Mouse (Mus musculus): ENCODE results near the gene Ski. TPM values are rescaled to one million over a fixed set of nuclear protein-coding genes. Genes with fewer than 3 reads are reported as not detected.

Ski gene
- polyA plus RNA-seq, 1 experiment from 2014 or later = 21.0 TPM

DNA sequence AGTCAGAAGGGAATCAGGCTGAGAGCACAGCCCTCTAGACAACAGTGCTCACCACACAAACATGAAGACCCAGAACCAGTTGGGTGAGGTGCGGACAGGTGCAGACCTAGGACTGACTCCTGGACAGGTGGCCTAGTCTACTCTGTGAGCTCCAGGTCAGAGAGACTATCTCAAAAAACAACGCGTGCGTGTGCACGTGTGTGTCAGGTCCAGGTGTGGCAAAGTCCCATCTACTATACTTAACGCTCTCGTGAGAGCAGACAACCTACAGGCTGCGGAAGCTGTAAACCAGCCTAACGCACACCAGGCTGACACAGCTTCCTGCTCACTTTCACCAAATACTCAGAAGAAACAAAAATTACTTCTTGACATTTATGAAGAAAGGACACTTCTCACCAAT lies 27.2 kb downstream of the Ski start:
- H3K4me1 ChIP-seq (replicated peaks; ENCODE audit: control insufficient read depth, insufficient read depth, low read length) = peaks cover 8% of the 10 kb centered on the region
- ATAC-seq (ENCODE audit: low FRiP score) = no peak

DNA sequence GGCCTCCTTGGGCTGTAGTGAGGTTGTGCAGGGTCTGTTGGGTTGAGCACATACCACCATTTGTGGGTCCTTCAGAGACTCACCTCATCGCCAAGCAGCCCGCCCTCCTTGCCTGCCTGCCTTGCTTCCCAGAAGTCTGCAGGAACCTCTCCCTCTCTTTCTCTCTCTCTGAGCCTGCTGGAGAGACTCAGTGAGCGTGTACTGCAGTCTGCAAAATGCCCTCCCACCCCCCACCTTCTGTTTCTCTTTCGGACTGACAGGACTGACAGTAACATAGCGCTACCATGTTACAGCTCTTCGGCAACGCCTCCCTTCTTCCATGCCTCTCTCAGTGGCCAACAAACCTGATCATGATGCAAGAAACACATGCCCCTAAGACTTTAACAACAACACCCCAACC lies 32.1 kb downstream of the Ski start:
- Histone ChIP-seq H3K9me3 (ENCODE audit: control insufficient read depth, low read length) (no peaks in the 10 kb centered on the region), H3K4me2 (replicated peaks; ENCODE audit: low read depth, low read length) (no peak overlapping the region), H3K9ac (ENCODE audit: low read depth, low read length) (no peak overlapping the region; the same call in 1 of the 2 replicates), H3K36me3 (ENCODE audit: control insufficient read depth, insufficient read depth, low read length) (no peaks in the 10 kb centered on the region), H3K27ac (ENCODE audit: low read depth, low read length) (peak overlapping the region; percentile 61), H3K4me1 (replicated peaks; ENCODE audit: control insufficient read depth, insufficient read depth, low read length) (peaks cover 29% of the 10 kb centered on the region), H3K4me3 (ENCODE audit: low read depth, low read length) (no peak overlapping the region), H3K27me3 (ENCODE audit: control insufficient read depth, insufficient read depth, low read length) (no peaks in the 10 kb centered on the region)
- DNase-seq (ENCODE audit: low spot score) (no peak), ATAC-seq (ENCODE audit: low FRiP score) (no peak)
- WGBS = 37% methylated on average over 7 of the region's 7 CpGs

More for the DNA sequence above, 27.2 kb downstream of the Ski start:
- Histone ChIP-seq H3K9ac (ENCODE audit: low read depth, low read length) (no peak overlapping the region), H3K27ac (ENCODE audit: low read depth, low read length) (no peak overlapping the region), H3K4me3 (ENCODE audit: low read depth, low read length) (no peak overlapping the region), H3K4me2 (replicated peaks; ENCODE audit: low read depth, low read length) (no peak overlapping the region), H3K9me3 (ENCODE audit: control insufficient read depth, low read length) (no peaks in the 10 kb centered on the region), H3K27me3 (ENCODE audit: control insufficient read depth, insufficient read depth, low read length) (no peaks in the 10 kb centered on the region), H3K36me3 (ENCODE audit: control insufficient read depth, insufficient read depth, low read length) (no peaks in the 10 kb centered on the region)
- no peak for DNase-seq (ENCODE audit: low spot score)
- 96% methylated on average over 9 of the region's 9 CpGs for WGBS

DNA sequence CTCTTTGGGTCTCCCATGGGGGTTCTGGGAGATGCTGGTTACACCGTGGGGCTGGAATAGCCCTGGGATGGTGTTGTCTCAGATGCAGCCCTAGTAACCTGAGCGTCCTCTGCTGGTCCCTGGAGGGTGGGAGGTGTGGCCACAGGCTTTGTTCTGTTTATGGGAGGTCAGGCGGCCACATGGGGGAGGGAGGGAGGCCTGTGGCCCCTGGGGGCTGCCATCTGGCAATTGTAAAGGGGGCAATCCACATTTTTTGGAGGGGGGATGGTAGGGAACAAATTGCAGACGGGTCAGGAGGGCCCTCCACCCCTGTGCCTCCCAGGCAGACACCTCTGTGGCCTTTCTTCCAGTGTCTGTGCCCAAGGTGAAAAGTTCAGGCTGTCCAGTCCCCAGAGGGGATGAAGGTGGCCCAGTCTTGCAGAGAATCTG lies 32.7 kb downstream of the Ski start:
- Histone ChIP-seq H3K27me3 (ENCODE audit: control insufficient read depth, insufficient read depth, low read length) (no peaks in the 10 kb centered on the region), H3K4me1 (replicated peaks; ENCODE audit: control insufficient read depth, insufficient read depth, low read length) (peaks cover 29% of the 10 kb centered on the region), H3K9me3 (ENCODE audit: control insufficient read depth, low read length) (no peaks in the 10 kb centered on the region), H3K36me3 (ENCODE audit: control insufficient read depth, insufficient read depth, low read length) (no peaks in the 10 kb centered on the region), H3K9ac (ENCODE audit: low read depth, low read length) (no peak overlapping the region; the same call in 1 of the 2 replicates), H3K4me3 (ENCODE audit: low read depth, low read length) (no peak overlapping the region), H3K4me2 (replicated peaks; ENCODE audit: low read depth, low read length) (no peak overlapping the region), H3K27ac (ENCODE audit: low read depth, low read length) (peak overlapping the region; percentile 61)
- ATAC-seq (ENCODE audit: low FRiP score) (peak; percentile 55), DNase-seq (ENCODE audit: low spot score) (peak; percentile 54)
- WGBS = 0% methylated on average over 4 of the region's 4 CpGs

DNA sequence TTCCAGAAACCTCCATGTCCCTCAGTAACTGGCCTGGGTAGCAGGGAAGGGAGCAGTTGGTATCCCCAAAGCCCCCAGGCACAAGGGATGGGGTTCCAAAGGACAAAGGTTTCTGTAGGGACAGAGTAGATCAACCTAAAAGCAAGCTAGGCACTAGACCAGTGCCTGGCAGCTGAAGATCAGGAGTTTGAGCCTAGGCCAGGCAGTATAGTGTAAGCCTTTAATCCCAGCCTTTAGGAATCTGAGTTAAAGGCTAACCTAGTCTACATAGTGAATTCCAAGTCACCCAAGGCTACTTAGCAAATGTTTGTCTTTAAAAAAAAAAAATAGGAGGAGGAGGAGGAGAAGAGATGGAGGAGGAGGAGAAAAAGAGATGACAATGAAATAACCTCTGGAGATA lies 33.6 kb downstream of the Ski start:
- ATAC-seq (ENCODE audit: low FRiP score) = no peak
- H3K36me3 ChIP-seq (ENCODE audit: control insufficient read depth, insufficient read depth, low read length) = no peaks in the 10 kb centered on the region
- no peak for DNase-seq (ENCODE audit: low spot score)
- H3K4me2 ChIP-seq (replicated peaks; ENCODE audit: low read depth, low read length) = no peak overlapping the region
- 0 out of 2 replicates have a peak overlapping the region, but pooled peaks have one; percentile 61 for H3K27ac ChIP-seq (ENCODE audit: low read depth, low read length)
- no peak overlapping the region for H3K9ac ChIP-seq (ENCODE audit: low read depth, low read length)
- no peaks in the 10 kb centered on the region for H3K9me3 ChIP-seq (ENCODE audit: control insufficient read depth, low read length)
- H3K4me3 ChIP-seq (ENCODE audit: low read depth, low read length) = no peak overlapping the region
- H3K27me3 ChIP-seq (ENCODE audit: control insufficient read depth, insufficient read depth, low read length) = no peaks in the 10 kb centered on the region
- H3K4me1 ChIP-seq (replicated peaks; ENCODE audit: control insufficient read depth, insufficient read depth, low read length) = peaks cover 29% of the 10 kb centered on the region

DNA sequence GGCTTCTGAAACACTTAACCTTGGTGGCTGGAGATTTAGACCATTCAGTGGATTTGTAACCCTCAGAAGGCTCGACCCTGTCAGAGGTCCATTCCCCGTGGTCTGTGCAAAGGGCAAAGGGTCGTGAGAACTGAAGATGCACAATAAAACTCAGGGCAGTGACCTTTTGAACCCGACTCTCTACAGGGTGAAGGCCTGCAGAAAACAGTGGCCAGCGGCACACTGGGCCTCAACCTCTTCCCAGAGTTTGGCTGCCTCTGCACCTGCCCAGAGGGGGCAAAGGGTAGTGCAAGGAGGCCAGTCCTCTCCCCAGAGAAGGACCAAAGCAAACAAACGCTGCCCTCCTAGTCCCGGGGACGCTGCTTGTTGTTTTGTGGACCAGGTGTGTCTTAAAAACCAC lies 34.1 kb downstream of the Ski start:
- DNase-seq (ENCODE audit: low spot score) (no peak), ATAC-seq (ENCODE audit: low FRiP score) (no peak)
- Histone ChIP-seq H3K9me3 (ENCODE audit: control insufficient read depth, low read length) (no peaks in the 10 kb centered on the region), H3K4me3 (ENCODE audit: low read depth, low read length) (no peak overlapping the region), H3K4me1 (replicated peaks; ENCODE audit: control insufficient read depth, insufficient read depth, low read length) (peaks cover 29% of the 10 kb centered on the region), H3K27me3 (ENCODE audit: control insufficient read depth, insufficient read depth, low read length) (no peaks in the 10 kb centered on the region), H3K9ac (ENCODE audit: low read depth, low read length) (no peak overlapping the region), H3K36me3 (ENCODE audit: control insufficient read depth, insufficient read depth, low read length) (no peaks in the 10 kb centered on the region), H3K4me2 (replicated peaks; ENCODE audit: low read depth, low read length) (no peak overlapping the region), H3K27ac (ENCODE audit: low read depth, low read length) (no peak overlapping the region)
- 6% methylated on average over 8 of the region's 8 CpGs for WGBS

DNA sequence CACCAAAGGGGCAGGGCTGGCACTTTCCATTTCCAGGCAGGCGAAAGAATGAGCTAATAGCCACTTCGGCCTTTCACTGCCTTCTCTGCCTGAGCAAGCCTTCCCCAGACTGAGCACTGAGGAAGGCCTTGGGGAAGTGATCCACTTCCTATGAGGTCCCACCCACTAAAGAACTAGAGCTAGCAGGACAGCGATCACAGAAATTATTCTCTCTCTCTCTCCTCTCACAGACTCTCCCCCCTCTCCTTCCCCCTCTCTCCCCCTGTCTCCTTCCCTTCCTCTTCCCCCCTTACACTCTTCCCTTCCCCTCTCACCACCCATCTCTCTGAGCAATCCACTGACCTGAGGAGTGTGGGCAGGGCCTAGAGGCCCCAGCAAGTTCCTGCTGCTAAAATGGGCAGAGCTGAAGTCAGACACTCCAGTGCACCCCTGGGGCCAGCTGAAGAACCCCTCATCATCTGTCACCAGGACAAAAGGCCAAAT lies 35.2 kb downstream of the Ski start:
- Histone ChIP-seq H3K4me3 (ENCODE audit: low read depth, low read length) (no peak overlapping the region), H3K9ac (ENCODE audit: low read depth, low read length) (no peak overlapping the region), H3K36me3 (ENCODE audit: control insufficient read depth, insufficient read depth, low read length) (no peaks in the 10 kb centered on the region), H3K4me1 (replicated peaks; ENCODE audit: control insufficient read depth, insufficient read depth, low read length) (peaks cover 29% of the 10 kb centered on the region), H3K27me3 (ENCODE audit: control insufficient read depth, insufficient read depth, low read length) (no peaks in the 10 kb centered on the region), H3K27ac (ENCODE audit: low read depth, low read length) (peak overlapping the region; percentile 24; the same call in 1 of the 2 replicates), H3K4me2 (replicated peaks; ENCODE audit: low read depth, low read length) (no peak overlapping the region), H3K9me3 (ENCODE audit: control insufficient read depth, low read length) (no peaks in the 10 kb centered on the region)
- ATAC-seq (ENCODE audit: low FRiP score) = no peak
- WGBS = 31% methylated on average over 3 of the region's 3 CpGs
- no peak for DNase-seq (ENCODE audit: low spot score)

DNA sequence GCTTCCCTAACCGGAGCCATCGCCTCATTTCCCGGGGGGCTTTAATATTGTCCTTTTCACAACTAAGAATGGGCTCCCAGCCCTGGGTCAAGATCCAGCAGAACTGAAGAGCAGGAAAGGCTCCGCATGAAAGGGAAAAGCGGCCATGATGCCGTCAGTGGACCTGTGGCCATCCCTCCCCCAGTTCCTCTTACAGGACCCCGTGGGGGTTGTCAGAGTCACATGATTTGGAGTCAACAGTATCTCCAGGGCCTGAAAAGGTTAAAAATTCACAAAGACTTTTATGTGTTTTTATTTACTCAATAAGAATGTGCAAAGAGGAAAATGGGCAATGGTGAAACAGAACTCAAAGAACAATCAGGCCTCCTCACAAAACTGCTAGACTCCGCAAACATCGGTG lies 36.5 kb downstream of the Ski start:
- no peak for ATAC-seq (ENCODE audit: low FRiP score)
- Histone ChIP-seq H3K9ac (ENCODE audit: low read depth, low read length) (no peak overlapping the region), H3K4me2 (replicated peaks; ENCODE audit: low read depth, low read length) (no peak overlapping the region), H3K9me3 (ENCODE audit: control insufficient read depth, low read length) (no peaks in the 10 kb centered on the region), H3K27ac (ENCODE audit: low read depth, low read length) (no peak overlapping the region), H3K4me1 (replicated peaks; ENCODE audit: control insufficient read depth, insufficient read depth, low read length) (peaks cover 29% of the 10 kb centered on the region), H3K4me3 (ENCODE audit: low read depth, low read length) (no peak overlapping the region), H3K36me3 (ENCODE audit: control insufficient read depth, insufficient read depth, low read length) (no peaks in the 10 kb centered on the region), H3K27me3 (ENCODE audit: control insufficient read depth, insufficient read depth, low read length) (no peaks in the 10 kb centered on the region)
- WGBS = 89% methylated on average over 9 of the region's 9 CpGs
- DNase-seq (ENCODE audit: low spot score) = no peak

DNA sequence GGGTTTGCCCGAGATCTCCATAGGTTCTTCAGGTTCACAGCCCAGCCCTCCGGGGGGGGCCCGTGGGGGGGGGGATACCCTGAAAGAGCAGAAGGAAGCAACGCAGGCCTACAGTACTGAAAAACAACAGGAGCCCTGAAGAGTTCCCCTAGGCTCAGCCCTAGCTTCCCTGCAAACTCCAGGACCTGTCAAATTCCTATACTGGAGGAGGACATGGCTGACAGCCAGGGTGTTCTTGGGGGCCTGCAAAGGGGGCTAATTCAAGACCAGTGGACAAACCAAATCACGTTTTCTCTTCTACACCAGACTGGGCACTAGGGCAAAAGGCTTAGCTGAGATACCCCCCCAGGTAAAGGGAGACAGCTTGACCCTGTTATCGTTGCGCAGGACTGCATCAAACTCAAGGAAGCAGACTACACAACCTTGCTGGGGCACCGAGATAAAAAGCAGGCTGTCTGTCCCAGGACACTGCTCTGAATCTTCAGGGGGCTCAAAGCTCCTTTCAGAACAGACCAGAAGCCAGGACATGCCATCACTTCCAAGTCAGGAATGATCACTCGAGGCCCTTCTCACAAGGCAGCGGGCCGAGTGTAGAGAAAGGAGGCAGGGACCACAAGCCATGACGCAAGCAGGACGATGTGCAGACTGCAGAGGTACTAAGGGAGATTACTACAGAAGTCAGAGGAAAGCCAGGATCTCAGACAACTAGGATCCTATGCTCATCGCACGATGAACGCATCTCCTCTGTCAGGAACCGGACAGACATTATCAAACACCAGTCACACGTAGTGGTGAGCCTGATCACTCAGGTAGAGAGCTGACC lies 37.9 kb downstream of the Ski start:
- Histone ChIP-seq H3K9ac (ENCODE audit: low read depth, low read length) (no peak overlapping the region), H3K4me1 (replicated peaks; ENCODE audit: control insufficient read depth, insufficient read depth, low read length) (peaks cover 18% of the 10 kb centered on the region), H3K27ac (ENCODE audit: low read depth, low read length) (no peak overlapping the region), H3K4me3 (ENCODE audit: low read depth, low read length) (no peak overlapping the region), H3K27me3 (ENCODE audit: control insufficient read depth, insufficient read depth, low read length) (no peaks in the 10 kb centered on the region), H3K4me2 (replicated peaks; ENCODE audit: low read depth, low read length) (no peak overlapping the region), H3K9me3 (ENCODE audit: control insufficient read depth, low read length) (no peaks in the 10 kb centered on the region), H3K36me3 (ENCODE audit: control insufficient read depth, insufficient read depth, low read length) (no peaks in the 10 kb centered on the region)
- WGBS = 88% methylated on average over 18 of the region's 18 CpGs
- DNase-seq (ENCODE audit: low spot score) (no peak), ATAC-seq (ENCODE audit: low FRiP score) (no peak)

DNA sequence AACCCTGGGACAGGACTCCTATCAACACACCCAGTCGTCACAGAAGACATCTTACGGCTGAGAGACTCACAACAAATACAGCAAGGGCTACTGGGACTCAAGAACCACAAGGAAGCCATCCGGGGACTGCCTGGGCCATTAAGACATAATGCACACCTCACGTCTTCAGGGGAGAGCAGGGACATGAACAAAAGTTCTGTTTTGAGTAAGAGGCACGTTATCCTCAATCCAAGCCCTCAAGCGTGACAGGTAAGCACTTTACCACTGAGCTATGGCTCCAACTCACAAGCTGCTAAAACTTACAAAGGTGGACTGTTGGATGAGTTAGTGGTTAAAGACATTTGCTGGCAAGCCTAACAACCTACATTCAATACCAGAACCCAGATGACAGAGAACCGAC lies 39.2 kb downstream of the Ski start:
- H3K4me1 ChIP-seq (replicated peaks; ENCODE audit: control insufficient read depth, insufficient read depth, low read length) = peaks cover 17% of the 10 kb centered on the region
- WGBS = 85% methylated on average over 7 of the region's 7 CpGs

More for the DNA sequence above, 39.2 kb downstream of the Ski start:
- Histone ChIP-seq H3K36me3 (ENCODE audit: control insufficient read depth, insufficient read depth, low read length) (no peaks in the 10 kb centered on the region), H3K9me3 (ENCODE audit: control insufficient read depth, low read length) (no peaks in the 10 kb centered on the region), H3K4me3 (ENCODE audit: low read depth, low read length) (no peak overlapping the region), H3K4me2 (replicated peaks; ENCODE audit: low read depth, low read length) (no peak overlapping the region), H3K27me3 (ENCODE audit: control insufficient read depth, insufficient read depth, low read length) (no peaks in the 10 kb centered on the region), H3K9ac (ENCODE audit: low read depth, low read length) (no peak overlapping the region), H3K27ac (ENCODE audit: low read depth, low read length) (no peak overlapping the region)
- DNase-seq (ENCODE audit: low spot score) (no peak), ATAC-seq (ENCODE audit: low FRiP score) (no peak)

Data from hindbrain, embryonic 11.5 days (tissue).